Mouse (Mus musculus): ENCODE results near the gene Ddx46.

The Ddx46 gene

DNA sequence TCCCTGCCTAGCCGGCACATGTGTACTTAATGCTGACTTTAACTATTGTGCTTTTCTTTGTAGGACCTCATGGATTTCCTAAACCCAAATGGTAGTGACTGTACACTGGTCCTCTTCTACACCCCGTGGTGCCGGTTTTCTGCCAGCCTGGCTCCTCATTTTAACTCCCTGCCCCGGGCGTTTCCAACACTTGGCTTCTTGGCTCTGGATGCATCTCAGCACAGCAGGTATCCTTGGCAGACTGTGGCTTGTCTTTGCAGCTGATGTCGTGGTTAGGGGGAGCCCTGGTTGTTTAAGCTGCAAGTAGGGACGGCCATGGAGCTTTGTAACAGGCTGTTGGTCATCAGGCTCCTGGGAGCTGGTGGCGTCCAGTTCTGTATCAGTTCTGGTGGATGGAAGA, 86.7 kb downstream of the Ddx46 start:
- DNase-seq (ENCODE audit: low read depth, low spot score): no peak

DNA sequence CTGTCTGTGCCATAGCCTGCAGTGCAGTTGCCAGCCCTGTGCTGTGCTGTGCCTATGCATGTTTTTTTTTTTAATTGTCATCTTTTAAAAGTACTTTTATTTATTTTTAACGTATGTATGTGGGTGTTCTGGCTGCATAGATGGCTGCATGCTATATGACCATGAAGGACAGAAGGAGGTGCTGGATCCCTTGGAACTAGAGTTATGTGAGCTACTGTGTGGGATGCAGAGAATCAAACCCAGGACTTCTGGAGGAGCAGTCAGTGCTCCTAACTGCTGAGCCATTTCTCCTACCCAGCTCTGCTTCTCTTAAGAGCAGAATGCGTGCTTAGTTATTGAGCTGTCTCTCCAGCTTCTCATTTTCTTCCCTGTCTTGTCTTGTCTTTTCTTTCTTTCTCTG, 87.2 kb downstream of the Ddx46 start:
- DNase-seq (ENCODE audit: low read depth, low spot score): no peak

DNA sequence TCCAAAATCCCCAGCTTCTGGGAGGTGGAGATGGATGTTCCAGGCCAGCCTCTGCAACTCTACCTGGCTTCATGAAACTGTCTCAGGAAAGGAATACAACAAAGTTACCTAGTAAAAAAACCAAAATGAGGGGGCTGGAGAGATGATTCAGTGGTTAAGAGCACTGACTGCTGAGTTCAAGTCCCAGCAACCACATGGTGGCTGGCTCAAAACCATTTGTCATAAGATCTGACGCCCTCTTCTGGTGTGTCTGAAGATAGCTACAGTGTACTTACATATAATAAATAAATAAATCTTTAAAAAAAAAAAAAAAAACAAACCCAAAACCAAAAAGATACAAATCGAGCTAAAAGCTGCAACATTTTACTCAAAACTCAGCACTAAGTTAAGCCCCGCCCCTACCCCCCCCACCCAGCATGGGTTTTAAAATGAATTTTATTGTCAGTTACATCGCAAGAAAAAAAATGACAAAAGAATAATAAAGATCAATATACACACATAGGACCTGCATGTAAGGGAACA, 91.8 kb downstream of the Ddx46 start:
- no peak for DNase-seq (ENCODE audit: low read depth, low spot score)

DNA sequence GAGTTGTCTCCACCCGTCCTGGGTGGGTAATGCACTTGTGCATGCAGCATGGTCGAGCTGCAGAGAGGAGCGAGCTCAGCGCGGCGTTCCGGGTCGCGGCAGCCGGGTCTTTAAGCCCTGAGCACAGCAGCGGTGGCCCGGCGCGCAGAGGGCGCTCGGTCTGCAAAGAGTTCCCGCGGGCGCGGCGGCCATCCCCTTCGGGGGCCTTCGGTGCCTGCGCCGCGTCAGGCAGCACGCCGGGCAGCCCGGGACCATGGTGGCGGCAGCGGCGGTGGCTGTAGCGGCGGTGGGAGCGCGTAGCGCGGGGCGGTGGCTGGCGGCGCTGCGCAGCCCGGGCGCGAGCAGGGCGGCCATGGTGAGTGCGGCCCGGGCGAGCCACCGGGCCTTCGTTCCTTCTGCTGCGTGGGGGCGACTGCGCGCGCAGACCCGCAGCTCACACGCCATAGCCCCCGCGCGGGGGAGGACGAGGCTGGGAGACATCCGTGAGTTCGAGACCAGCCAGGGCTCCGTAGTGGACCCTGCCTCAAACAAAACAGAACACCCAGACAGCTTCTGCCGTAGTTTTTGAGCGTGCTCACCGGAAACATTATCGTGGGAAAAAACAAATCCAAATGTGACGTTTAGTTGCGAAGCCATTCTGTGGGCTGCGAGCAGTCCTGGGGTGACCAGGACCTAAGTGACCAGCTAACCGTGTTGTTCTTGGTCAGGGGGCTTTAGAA, 92.5 kb downstream of the Ddx46 start, which contains the start of gene Pcbd2:
Gene Pcbd2, plus strand, starts transcription at position 249 of the 719 bp plus-strand sequence.
- peak; percentile 49 for DNase-seq (ENCODE audit: low read depth, low spot score)

DNA sequence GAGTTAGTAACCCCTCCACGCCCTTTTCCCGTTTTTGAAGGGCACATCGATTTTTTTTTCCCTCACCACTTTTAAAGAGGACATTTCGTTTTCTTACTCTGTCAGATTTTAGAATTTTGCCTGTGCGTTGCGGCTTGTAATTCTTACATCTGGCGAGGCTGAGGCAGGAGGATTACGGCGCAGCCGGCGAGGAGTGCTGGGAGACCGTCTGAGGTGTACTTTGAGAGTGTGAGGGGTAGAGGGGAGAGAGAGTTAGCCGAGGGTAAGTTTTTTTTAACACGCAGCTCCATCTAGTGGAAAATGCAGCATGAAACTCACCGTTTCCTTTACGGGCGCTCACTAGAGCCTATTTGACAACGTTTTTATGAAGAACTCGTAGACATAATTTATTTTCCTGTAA, 93.0 kb downstream of the Ddx46 start:
- peak; percentile 58 for DNase-seq (ENCODE audit: low read depth, low spot score)

DNA sequence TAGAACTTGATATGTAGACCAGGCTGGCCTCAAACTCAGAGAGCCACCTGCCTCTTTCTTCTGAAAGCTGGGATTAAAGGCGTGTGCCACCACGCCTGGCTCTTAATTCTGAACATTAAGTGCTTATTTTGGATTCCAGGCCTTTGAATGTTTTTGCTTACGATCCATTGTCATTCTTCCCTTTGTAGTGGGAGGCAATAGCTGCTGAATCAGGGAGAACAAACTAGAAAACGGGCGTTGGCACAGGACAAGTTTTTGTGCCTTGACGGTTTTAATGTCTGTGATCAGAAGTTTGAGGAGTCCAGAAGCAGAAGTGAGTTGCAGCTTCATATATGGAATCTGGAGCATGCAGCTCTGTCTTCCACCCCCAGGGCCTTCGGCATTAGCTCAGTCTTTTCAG, 95.9 kb downstream of the Ddx46 start:
- no peak for DNase-seq (ENCODE audit: low read depth, low spot score)
